Mouse (Mus musculus): ENCODE measurements around the gene Elovl2.

DNA sequence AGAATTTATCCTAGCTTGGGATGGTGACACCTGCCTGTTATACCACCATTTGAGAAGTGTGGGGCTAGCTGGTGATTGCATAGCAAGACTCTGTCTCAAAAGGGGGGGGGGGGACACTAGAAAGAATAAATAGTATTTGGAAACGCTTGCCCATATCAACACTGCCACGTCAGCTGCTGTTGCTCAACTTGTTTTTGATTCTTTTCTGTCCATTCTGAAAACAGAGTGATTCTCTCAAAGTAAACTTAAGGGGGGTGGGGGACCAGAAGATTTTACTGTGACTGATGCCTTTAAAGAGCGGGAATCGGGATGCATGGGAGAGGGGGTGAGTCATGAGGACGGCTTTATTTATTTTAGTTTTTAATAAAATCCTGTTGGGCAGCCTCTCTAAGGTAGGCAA, 6.3 kb upstream of the Elovl2 start:
- TF ChIP-seq POLR2A (IDR thresholded peaks at IDR 0.05; ENCODE audit: borderline replicate concordance, control insufficient read depth, low read depth, low read length) = no peak
- TF ChIP-seq CTCF (IDR thresholded peaks at IDR 0.05; ENCODE audit: control insufficient read depth, insufficient read depth, low read length) = no peak
